Mouse (Mus musculus) embryonic stem cell, embryonic (primary cell): ENCODE results near the gene H60b.
"Not testable (repeated sequence)": the region's sequence is repeated elsewhere in the genome, so short reads cannot be mapped to it uniquely, and the experiment has no call there.

Experiments
- CTCF ChIA-PET, 4 experiments: fragments of 300-600 bp in 2 of 4; fragments of 350-600 bp in 2 of 4; sonication (Branson Sonifier 250); formaldehyde crosslinking; loops; one replicate each; lab custom pipeline; 2022; ENCODE audit warnings: inconsistent platforms in 2 of 4; lab: Charles Lee
- POLR2A ChIA-PET, 4 experiments: fragments of 300-600 bp in 2 of 4; fragments of 350-600 bp in 2 of 4; sonication (Branson Sonifier 250); formaldehyde crosslinking; loops; one replicate each; lab custom pipeline; 2022; ENCODE audit warnings: antibody characterized with exemption in 4 of 4, inconsistent platforms in 1 of 4; lab: Charles Lee

H60b gene

GRCm38 (mm10) chr10:22212012-22212696, 53.8 kb downstream of the H60b start:
- POLR2A ChIA-PET, CTCF ChIA-PET: not testable (repeated sequence)

- CTCF ChIA-PET, POLR2A ChIA-PET: not testable (repeated sequence)
These were observed 65.3 kb downstream of the H60b start for GRCm38 (mm10) chr10:22223474-22224349.

- CTCF ChIA-PET: no interaction called here
- POLR2A ChIA-PET: no interaction called here
These were observed 106.7 kb downstream of the H60b start for GRCm38 (mm10) chr10:22265060-22265459.

- CTCF ChIA-PET: not testable (repeated sequence)
- POLR2A ChIA-PET: interaction anchor here in 1 of 4 experiments (0.5 kb wide), 1 partner anchor 513 kb away, joined by 3 read pairs; no protein-coding TSS in a partner anchor
These were observed 112.7 kb downstream of the H60b start for GRCm38 (mm10) chr10:22270879-22271786.

GRCm38 (mm10) chr10:22272914-22273683, 114.7 kb downstream of the H60b start:
- CTCF ChIA-PET: not testable (repeated sequence)
- POLR2A ChIA-PET: interaction anchor here in 2 of 4 experiments (0.7 to 1.1 kb wide), 3 partner anchors 114 to 563 kb away, joined by 3 to 4 read pairs (median 3); no protein-coding TSS in a partner anchor

GRCm38 (mm10) chr10:22273684-22274305, 115.4 kb downstream of the H60b start:
- POLR2A ChIA-PET: interaction anchor here in 2 of 4 experiments (0.7 to 1.1 kb wide), 3 partner anchors 115 to 563 kb away, joined by 3 to 4 read pairs (median 3); no protein-coding TSS in a partner anchor
- CTCF ChIA-PET: no interaction called here

- ChIA-PET POLR2A (interaction anchor here in 1 of 4 experiments (0.6 kb wide), 1 partner anchor 1610 kb away, joined by 5 read pairs; no protein-coding TSS in a partner anchor), CTCF (interaction anchor here in 1 of 4 experiments (0.6 kb wide), 1 partner anchor 114 kb away, joined by 6 read pairs; no protein-coding TSS in a partner anchor)
These were observed 116.2 kb downstream of the H60b start for GRCm38 (mm10) chr10:22274445-22275057.

GRCm38 (mm10) chr10:22278468-22278867, 120.1 kb downstream of the H60b start:
- POLR2A ChIA-PET, CTCF ChIA-PET: not testable (repeated sequence)

- CTCF ChIA-PET: no interaction called here
- POLR2A ChIA-PET: no interaction called here
These were observed 124.4 kb downstream of the H60b start for GRCm38 (mm10) chr10:22282816-22283215.

GRCm38 (mm10) chr10:22295676-22296075, 137.3 kb downstream of the H60b start:
- ChIA-PET POLR2A (no interaction called here), CTCF (no interaction called here)

GRCm38 (mm10) chr10:22297033-22297762, 138.8 kb downstream of the H60b start:
- CTCF ChIA-PET: no interaction called here
- POLR2A ChIA-PET: no interaction called here

- ChIA-PET CTCF (interaction anchor here in 1 of 4 experiments (0.6 kb wide), 1 partner anchor 157 kb away, joined by 3 read pairs; no protein-coding TSS in a partner anchor), POLR2A (no interaction called here)
These were observed 139.5 kb downstream of the H60b start for GRCm38 (mm10) chr10:22297766-22298461.

- POLR2A ChIA-PET: no interaction called here
- CTCF ChIA-PET: no interaction called here
These were observed 140.9 kb downstream of the H60b start for GRCm38 (mm10) chr10:22299324-22299723.

- ChIA-PET CTCF (no interaction called here), POLR2A (no interaction called here)
These were observed 143.3 kb downstream of the H60b start for GRCm38 (mm10) chr10:22301641-22302040.

- ChIA-PET POLR2A (no interaction called here), CTCF (no interaction called here)
These were observed 144.1 kb downstream of the H60b start for GRCm38 (mm10) chr10:22302344-22303057.

GRCm38 (mm10) chr10:22303736-22304135, 145.3 kb downstream of the H60b start:
- CTCF ChIA-PET: no interaction called here
- POLR2A ChIA-PET: no interaction called here
